Mouse (Mus musculus) C3H10T1/2 (cell line): Measurements from ENCODE around the gene Etnppl. TPM values are rescaled to one million over a fixed set of nuclear protein-coding genes. Genes with fewer than 3 reads are reported as not detected.

Experiments used
- polyA plus RNA-seq, 2 experiments: library from polyadenylated mRNA; unstranded; fragments of >200 nt; fragmentation: generic; extraction: Trizol; gene quantifications; one replicate each; pipeline ENCODE4 v1.2.1; 2012; ENCODE audit warnings: missing spikeins in 2 of 2

Etnppl gene
- polyA plus RNA-seq = under 1 TPM in 1 of 2 experiments, not detected in 1; 0.01 TPM

GRCm38 (mm10) chr3:130617439-130617898 is at the start of gene Etnppl:
Gene Etnppl, plus strand, starts transcription at chr3:130617448.

Other genes starting within 250 kb of the Etnppl start
- gene Ostc, start 92.0 kb downstream of the Etnppl start, polyA plus RNA-seq = 100 to 1,000 TPM in 1 of 2 experiments, 10 to 100 TPM in 1; 25.5 to 149 TPM
- 1,000 to 10,000 TPM; 1,536 to 2,144 TPM for gene Rpl34, start 113.0 kb downstream of the Etnppl start, polyA plus RNA-seq